Mouse (Mus musculus) spleen, postnatal 14 days (tissue): ENCODE data around the gene Spef1.
A peak's percentile ranks its signal among the peaks of the same experiment; 100 is the strongest.

Experiments used
- DNase-seq, 2 experiments: peaks; one replicate each; pipeline ENCODE4 v3.0.0; 2021 to 2022; ENCODE audit warnings: low spot score in 2 of 2

The Spef1 gene

DNA sequence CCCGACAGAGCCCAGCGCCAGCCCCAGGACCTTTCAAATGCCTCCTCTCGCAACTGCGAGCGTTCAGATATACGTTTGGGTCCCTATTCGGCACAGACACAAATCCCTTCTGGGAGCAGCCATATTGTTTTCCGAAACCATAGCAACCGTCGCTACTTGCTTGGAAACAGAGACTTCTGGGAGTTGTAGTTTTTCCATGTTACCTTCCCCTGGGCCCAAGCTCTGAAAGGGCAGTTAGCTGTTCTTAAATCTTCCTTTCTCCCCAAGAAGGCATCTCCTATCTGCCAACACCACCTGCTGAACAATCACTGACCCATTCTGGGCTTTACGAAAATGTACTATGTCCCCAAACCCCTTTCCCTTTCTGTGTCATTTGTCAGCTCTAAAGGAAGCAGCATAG, 12.4 kb downstream of the Spef1 start:
- no peak for DNase-seq

DNA sequence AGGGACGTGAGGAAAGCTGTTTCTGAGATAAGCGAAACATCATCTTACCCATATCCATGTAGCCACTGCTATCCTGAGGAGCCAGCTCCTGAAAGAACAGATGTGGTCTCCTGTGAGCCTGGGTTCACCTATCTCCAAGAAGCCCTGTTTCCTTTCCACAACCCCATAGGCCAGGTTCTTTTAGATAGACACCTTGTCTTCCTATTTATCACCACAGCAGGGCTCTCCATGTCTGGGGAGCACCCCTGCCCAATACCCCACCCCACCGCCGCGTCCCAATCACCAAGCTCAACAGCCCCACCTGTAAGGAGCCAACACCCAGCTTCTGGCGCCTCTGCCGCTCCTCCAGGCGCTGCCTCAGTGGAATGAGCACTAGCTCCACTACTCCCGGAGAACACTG, 14.8 kb downstream of the Spef1 start:
- no peak for DNase-seq

DNA sequence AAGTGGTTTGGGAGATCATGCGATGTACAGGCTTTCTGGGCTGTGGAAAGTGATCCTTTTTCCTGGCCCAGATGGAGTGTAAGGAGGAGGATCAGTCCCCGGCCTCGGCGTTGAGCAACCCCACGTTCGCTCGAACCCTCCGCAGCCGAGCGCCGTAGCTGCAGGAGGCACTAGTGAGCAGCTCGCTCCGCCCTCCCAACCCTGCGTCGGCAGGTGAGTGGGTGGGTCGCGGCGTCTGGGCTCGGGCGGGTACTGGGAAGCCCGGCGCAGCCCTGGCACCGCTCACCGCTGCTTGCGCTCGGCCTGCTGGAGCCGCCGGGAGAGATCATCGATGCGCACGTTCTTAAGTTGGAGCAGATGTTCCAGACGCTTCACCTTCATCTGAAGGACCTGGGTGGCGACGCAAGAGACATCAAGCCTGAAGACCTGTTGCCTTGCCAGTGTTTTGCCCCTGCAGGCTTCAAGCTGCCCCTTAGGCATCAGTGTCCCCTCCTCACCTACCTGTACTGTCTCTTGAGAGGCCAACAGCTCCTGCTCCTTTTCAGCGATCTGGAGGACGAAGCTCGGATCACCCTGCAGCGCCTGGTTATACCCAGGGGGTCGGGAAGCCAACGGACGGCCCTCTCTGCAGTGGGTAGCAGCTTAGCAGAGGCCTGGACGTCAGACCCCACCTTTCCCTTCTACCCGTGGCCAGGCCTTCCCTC, 15.5 kb downstream of the Spef1 start:
- peak; percentile 48 to 60 for DNase-seq

DNA sequence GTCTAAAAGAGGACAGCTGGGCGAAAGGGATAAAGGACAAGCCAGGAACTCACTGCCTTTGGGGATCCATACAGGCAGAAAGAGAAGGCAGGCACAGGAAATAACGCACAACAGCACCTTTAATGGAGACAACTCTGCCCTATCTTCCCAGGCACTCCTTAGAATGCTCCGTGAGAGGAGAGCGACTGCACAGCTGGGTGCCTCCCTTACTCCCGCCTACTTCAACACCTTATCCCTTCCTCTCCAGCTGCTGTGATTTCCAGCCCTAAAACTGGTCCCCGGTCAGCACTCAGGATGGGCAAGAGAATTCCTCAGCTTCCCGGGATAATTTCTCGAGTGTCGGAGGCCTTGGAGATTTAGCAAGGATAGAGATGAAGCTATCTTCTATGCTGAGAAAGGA, 16.1 kb downstream of the Spef1 start:
- no peak for DNase-seq

DNA sequence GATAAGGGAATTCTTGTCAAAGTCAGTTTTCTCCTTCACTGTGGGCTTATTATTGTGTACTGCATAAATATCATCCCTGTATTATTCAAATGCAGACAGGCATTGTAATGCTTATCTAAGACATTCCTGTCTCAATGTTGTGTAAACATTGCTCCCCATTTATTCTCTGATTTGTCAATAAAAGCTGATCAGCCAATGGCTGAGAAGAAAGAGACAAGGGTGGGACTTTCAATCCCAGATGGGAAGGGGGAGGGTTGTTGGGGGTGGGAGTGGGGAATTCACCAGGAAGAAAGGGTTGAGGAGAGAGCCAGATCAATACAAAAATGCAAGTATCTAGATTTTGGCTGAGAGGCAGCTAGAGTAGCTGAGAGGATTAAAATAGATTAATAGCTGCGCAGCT, 18.2 kb downstream of the Spef1 start:
- no peak for DNase-seq

DNA sequence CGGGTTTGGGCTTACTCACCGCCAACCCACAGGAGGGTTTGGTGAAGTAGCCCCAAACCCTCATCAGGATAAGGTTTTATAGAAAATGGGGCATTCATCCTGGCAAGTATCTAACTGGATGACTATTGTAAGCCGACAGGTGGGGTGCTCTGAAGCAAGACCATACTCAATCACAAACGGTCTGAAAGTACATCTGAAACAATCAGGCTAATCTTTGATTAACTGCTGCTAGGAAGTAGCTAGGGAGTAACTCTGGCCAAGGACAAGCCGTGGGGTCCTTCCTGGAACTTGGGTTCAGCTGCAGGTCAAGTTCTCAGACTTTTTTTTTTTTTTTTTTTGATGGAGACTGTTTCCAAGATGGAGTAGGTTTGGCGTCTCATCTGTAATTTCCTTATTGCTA, 19.1 kb downstream of the Spef1 start:
- DNase-seq = no peak

DNA sequence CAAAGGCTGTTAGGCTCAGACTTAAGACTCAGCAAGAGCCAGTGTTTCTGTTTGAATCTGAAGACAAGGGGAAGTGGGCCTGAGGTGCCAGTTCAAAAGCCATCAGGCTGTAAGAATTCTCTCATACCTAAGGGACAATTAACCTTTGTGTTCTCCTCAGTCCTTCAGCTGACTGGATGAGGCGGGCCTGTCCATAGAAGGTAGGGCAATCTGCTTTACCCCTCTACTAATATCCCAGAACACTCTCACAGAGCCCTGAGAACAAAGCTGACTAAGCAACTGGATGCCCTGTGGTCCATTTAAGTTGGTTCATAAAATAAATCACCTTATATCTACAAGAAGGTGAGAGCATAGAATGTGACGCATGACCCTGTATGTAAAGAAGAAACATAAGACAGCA, 20.9 kb downstream of the Spef1 start:
- no peak for DNase-seq

DNA sequence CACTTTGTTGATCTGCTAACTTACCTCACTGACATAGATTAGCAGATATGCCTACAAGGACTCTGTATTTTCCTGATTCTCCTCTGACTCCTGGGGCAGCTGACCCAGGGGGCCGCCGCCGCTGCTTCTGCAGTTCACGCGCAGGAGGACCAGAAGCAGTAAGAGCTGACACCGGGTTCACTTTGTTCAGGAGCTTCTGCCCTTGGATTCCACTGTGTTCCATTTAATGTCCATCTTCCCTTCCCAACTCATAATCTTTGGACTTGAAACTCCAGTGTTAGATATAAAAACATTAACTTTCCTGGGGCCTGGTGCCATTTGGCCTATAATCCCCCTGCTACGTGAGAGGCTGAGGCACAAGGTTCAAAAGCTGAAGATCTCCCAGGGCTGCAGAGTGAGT, 23.2 kb downstream of the Spef1 start:
- no peak for DNase-seq

DNA sequence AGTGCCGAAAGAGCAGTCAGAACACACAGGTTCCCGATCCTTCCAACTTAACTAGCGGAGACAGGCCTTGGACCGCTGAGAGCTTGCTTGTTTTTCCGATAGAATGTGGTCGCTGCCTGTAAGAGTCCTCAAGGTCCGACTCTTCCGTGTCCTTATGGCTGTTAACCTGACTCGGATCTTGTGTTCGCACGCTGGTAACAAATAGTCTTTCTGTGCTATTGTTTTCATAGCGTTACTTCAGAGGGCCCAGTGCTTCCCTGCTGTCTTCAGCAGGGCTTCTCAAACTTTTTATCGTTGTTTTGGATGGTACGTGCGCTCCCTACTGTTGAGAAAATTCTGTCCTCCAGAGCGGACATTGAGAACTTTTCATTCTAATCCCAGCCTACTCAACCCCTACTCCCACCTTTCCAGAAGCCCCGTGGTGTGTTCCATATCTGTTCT, 26.4 kb downstream of the Spef1 start:
- DNase-seq = no peak

DNA sequence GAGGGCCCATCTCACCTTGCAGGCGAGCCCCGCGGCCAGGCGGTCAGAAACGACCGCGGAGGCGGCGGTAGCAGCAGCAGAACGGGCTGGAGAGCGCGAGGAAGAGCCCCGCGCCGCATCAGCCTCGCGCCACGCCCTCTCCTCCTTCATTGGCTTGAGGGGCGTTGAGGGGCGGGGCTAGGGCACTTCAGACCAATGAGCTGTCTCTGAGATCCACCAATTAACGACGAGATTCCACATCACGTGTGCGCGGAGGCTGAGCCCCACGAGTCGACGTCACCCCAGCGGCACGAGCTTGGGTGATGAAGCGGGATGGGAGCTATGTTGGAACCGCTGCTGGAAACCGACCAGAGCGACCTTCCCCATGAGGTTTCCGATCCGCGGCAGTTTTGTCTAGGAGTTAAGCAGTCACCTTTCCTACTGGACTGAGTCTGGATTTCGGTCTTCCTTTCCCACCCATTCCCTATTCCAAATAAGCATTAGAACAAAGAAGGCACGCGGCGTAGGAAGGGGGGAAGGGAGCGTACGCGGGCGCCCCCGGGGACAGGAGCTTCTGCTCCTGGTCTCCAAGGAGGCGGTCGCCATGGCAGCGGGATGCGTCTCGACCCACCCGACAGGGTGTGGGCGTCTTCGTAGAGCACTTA, 27.0 kb downstream of the Spef1 start, which contains the start of gene 1700037H04Rik:
Gene 1700037H04Rik (minus strand): TSS at position 144 of the 644 bp plus-strand sequence.
- DNase-seq = peak; percentile 92

DNA sequence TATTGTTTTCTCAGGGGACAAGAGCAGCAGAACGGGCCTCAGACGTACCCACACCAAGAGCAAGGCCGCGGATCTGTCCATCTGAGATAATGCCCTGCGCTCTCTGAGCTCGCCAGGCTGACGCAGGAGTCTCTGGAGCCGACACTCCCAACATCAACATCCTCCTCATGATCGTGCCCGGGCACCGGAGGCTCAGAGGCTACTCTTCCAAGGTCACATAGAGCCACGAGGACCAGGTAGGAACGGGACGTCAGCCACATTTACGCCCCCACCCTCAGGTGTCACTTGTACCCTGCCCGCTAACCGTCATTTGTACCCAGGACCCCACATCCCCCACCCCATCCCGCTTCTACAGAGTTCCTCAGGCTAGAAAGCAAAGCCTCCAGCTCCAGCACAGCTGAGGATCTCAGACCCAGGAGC, 27.6 kb downstream of the Spef1 start:
- peak; percentile 43 to 52 for DNase-seq

DNA sequence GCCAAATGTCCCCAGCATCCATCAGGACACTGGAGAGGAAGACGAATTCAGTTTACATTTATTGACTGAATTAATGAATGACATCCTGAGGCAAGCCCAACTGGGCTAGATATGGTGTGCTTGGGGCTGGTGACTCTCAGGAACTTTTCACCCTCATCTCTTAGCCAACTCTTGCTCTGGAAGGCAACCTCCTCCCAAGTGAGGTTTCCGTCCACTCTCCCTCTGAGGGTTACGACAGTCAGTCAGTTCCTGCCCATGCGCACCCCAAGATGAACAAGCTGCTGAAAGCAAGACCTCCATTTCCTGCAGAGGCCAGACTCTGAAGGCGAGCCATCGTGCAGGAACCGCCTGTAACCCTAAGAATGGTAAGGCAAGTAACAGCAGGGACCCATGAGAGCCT, 30.1 kb downstream of the Spef1 start:
- DNase-seq = no peak

DNA sequence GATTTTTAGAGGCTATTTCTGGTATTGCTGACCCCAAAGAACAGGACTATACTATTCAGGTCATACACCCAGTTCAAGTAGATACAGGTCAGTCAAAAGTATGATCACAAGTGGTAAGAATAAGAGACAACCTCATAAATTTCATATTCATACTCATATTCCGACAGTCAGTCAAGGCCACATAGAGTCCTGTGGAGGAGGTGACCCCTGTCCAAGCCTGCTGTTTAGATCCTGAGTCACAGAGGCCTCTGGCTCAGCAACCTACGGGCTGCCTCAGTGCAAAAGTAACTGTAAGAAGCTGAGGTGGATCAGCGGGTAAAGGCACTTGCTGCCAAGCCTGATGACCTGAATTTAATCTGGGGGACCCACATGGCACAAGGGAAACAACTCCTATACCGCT, 33.0 kb downstream of the Spef1 start:
- DNase-seq = no peak

DNA sequence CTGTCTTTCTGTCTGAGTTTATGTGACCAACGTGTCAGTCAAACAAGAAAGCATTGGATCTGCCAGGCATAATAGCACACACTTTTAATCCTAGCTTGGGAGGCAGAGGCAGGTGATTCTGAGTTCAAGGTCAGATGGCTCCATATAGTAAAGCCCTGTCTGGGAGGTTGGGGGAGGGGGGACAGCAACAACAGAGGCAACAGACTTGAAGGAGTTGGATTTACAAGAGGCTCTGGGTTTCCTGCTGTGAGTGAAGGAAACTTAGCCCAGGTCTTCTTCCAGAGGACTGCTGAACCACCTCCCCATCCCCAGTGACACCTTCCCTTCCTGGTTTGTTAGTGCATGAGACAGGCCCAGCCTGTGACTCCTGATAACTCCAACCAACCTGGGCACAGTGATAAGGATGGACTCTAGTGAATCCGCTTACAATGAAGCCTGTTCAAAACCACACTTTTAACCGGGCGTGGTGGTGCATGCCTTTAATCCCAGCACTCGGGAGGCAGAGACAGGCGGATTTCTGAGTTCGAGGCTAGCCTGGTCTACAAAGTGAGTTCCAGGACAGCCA, 34.8 kb downstream of the Spef1 start:
- no peak for DNase-seq

DNA sequence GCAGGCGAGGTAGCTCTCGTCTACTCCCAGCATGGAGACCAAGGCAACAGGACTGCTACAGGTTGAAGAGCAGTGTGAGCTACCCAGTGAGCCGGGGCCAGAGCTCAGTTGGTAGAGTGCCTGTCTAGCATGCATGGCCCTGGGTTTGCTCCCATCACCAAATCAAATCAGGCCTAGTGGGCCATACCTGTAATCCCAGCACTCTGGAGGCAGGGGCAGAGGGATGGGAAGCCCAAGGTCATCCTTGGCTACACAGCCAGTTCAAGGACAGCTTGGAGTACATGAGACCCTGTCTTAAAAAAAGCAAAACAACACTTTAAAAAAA, 37.9 kb downstream of the Spef1 start:
- no peak for DNase-seq

DNA sequence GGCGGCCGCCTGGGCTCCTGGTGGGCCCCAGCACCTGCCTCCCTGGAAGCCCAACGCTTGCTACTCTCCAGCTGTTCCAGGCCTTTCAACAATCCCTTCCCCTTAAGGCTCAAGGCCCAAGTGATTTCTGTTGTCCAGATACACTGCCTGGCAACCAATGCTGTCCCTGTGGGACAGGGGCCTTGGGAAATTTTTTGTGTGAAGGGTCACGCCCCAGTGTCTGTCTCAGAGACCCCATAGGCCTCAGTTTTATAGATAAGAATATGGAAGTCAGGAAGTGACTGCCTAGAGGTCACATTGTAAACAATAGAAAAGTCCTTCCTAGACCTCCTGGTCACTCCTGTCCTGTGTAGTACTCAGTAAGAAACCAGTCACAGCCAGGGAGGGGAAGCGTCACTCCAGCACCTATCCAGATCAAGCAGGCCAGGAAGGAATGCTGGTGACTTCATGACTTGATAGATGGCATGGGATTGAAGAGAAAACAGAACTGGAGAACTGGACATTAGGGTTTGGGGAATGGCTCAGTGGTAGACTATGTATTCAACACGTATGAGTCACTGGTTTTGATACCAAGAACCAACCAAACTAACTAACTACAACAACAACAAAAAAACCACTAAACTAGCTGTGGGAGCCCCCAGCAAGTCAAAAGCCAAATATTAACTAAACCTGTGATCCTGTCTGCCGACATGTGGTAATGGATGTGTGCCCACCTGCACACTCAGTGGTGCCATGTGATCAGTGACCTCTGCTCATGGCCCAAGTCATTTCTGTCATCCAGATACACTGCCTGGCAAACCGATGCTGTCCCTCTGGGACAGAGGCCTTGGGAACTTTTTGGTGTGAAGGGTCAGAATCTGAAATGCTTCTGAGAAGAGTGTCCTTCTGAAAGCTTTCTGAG, 38.5 kb downstream of the Spef1 start:
- no peak for DNase-seq

DNA sequence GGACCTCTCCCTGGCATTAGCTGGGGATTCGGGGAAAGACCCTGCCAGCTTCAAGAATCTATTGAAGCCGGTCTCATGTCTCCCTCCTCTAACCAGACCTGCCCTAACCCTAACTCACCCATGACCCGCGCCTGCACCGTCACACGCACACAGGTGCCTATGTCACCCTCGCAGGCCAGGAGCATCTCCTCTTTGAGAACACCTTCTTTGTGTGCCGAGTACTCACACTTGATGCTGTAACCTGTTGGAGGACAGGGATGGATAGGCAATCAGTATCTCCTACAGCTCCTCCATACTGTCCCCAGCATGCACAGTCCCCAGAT, 40.1 kb downstream of the Spef1 start:
- no peak for DNase-seq

DNA sequence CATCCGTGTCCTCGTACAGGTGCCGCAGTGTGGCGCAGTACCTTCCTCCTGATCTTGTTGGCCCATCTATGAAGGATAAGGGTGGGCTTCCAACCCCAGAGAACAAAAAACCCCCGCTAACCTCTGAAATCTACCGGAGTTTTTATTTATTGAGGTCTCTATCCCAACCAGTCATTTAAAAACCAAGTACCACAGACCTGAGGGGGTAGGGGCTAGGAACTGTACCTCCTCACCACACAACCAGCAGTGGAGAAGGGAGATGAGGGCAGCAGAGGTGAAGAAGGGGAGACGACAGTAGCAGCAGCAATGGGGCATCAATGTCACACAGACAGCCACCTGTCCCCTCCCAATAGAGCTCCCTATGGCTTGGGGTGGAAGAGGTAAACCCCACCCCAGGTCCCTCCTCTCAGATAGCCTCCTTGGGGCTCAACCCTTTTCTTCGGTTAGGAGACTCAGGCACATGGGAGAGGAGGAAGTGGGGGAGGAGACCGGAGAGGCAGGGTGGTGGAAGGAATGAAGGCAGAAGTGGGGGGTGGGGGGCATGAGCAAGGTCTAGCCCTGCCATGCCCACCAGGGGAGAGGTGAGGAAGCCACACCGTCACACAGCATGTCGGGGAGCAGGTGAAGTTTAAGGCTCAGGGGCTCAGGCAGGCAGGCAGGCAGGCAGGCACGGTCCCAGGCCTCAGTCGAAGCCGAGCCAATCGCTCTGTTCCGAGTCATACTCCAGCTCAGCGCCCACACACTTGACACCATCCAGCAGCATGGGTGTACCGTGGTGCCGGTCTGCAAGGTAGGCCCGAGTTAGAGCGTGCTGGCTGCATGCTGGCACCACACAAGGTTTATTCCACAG, 40.7 kb downstream of the Spef1 start:
- no peak for DNase-seq

DNA sequence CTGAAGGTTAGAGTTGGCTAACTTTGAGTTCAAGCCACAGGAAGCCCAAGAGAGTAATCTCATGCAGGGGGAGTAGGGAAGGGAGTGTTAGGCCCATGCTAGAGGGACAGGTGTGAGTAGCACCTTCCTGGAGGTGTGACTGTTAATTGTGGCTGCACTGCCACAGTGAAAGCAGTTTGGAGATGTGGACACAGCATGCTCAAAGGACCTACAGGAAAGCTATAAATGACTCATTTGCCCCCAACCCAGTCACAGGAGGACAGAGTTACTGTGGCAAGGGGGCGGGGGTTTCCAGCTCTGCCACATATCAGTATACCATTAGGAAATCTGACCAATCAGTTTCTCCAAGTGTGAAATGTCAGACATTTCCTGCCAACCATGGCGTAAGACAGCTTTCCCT, 41.5 kb downstream of the Spef1 start:
- DNase-seq = no peak

DNA sequence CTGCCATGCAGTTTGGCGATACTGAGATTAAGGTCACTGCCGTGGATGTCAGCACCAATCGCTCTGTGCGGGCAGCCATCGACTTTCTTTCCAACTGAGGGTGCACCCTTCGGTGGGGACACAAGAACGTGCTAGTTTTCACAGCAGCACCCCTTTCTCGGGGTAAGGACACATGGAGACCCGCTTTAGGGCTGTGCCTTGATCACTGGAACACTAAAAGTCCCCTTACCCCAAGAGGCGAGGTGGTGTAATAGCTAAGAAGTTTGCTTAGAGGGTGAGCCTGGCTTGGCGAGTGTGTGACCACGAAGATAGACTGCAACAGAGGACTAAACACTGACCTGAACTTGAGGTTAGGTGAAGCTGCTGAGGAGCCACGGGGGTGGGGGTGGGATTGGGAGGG, 42.0 kb downstream of the Spef1 start:
- DNase-seq = no peak

DNA sequence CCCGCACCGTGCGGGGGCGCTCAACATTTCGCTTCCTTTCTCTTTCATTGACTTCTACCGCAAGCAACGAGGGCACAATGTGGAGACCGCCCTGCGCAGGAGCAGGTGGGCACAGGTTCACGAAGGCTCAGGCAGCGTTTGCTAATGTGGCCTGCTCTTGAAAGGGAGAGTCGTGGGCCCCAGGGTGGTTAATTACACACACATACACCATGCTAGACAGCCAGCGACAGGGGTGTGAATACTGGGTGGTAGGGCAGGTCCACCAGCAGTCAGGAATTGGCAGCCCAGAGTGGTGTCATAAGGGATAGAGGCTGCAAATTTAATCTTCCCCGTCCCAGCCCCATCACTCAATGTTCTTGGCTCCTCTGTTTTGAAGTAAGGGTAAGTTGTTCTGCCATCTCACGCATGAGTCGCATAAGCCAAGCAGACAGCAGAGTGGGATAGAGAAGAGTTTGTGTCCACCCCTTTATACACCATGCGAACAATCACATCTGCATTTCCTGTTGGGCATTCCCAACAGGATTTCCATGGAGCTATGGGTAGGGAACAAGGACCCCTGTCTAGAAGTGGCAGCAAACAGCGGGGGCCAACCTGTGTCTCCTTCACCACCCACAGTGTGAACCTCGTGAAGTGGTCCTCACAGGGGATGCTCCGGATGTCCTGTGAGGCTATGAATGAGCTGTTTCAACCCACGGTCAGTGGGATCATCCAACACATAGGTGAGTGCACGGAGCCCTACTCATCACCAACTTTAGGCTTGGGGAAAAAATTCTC, 43.9 kb downstream of the Spef1 start:
- no peak for DNase-seq
